Mouse (Mus musculus) ovary, postnatal 14 days (tissue): ENCODE measurements around the gene Marcksl1.
A peak's percentile ranks its signal among the peaks of the same experiment; 100 is the strongest.
"Not testable (repeated sequence)": the region's sequence is repeated elsewhere in the genome, so short reads cannot be mapped to it uniquely, and the experiment has no call there.

ENCODE experiments used
- DNase-seq: peaks from one replicate; pipeline ENCODE4 v3.0.0; 2022; ENCODE audit warnings: low spot score

Gene Marcksl1

DNA sequence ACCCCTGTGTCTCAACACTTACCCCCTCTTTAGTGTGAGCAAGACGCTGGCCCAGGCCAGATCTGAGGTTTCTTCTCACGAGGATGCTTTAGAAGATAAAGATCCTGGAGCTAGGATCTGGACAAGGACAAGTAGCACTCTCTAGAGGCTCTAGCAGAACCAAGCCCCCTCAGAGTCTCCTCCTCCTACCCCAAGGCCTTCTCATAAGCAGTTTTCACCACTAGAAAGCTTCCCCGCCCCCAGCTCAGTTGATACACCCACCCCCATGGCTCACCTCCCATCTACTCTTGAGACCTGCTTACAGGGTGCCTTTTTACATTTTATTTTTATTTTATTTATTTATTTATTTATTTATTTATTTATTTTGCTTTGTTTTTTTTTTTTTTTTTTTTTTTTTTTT lies 3.7 kb upstream of the Marcksl1 start:
- DNase-seq, result no peak

DNA sequence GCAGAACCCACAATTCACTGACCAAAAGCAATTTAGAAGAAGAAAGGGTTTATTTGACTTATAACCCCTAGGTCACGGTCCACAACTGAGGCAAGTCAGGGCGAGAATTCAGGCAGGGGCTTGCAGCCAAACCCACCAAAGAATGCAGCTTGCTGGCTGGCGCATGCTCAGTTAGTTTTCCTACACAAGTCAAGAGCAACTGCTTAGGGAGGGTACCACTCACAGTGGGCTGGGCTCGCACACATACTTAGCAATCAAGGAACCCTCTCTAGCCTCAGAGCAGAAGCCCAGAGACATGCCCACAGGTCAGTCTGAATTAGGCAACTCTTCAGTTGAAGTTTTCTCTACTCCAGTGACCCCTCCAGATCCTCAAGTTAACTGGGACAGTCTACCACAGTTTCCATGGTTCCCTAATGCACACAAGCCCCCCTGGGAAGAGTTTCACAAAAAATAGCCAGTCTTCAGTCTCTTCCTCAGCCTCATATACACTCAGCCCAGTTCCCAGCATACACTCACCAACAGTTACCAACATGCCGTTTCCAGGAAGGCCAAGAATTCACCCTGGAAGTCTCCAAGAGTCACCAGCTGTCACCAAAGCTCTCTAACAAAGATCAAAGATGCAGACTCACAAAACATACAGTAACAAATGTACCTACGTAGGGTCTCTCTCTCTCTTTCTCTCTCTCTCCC lies 2.5 kb upstream of the Marcksl1 start:
- DNase-seq, result no peak

DNA sequence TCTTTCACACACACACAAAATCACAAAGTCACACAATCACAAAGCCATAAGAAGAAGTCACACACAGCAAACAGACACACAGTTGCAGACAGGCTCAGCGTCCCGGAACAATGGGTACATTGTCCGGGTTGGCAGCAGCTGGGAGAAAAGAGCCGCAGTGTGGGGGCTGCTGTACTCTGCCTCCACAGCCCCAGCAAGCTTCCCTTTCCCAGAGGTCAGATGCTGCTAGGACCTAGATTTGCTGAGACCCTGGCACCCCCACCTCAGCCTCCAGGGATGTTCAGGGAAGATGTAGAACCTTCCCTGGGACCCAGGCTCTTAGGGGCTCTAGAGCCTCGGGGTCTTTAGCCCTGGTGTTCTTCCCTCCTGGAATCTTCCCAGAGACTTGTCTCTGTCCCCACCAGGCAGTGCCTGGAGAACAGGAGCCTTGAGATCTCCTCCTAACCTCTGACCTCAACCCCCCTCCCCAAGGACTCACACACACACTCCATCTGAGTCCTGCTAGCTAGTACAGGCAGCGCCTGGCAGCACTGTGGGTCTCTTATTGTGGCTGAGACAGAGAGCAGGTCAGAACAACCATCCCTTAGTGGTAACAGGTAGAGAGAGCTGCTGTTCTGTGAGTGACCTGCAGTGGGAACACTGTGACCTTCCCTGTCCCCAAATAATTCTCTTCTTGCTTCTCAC lies 1.8 kb upstream of the Marcksl1 start:
- no peak for DNase-seq

DNA sequence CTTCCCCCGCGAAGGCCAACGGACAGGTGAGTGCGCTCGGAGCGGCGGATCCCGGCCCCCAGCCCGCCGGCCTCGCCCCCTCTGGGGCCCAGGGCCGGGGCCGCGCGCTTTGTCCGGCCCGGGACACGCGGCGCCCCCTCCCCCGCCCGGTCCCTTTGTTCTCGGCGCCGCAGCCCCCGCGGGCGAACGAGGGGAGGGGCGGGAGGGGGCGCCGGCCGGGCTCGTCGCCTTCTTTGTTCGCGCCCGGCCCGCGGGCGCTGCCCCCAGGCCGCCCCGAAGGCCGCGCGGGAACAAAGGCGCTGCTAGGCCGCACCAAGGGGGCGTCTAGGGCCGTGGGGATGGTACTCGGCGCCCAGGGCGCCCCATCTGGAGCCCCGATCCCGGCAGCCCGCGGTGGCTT lies 510 bp downstream of the Marcksl1 start:
- no peak for DNase-seq

DNA sequence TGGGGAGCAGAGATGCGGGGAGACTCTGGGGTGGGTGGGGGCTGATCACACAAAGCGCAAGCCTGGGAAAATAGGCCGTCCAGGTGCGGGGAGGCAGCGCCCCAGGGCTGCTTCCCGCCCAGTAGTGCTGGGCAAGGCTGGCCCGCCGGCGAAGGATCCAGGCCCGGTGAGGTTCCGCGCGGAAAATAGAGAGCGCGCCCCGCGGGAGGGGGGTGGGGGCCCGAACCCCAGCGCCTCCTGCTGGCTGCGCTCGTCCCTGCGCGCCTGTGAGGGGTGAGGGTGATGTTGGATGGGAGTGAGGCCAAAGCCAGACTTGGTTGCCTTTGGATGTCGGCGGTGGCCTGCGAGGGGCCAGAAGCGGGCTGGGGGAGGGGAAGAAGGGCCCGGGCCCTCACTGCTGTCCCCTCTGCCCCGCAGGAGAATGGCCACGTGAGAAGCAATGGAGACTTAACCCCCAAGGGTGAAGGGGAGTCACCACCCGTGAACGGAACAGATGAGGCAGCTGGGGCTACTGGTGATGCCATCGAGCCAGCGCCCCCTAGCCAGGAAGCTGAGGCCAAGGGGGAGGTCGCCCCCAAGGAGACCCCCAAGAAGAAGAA lies 1.0 kb downstream of the Marcksl1 start:
- DNase-seq, result peak; percentile 65

GRCm38 (mm10) chr4:129516925-129517324 lies 3.5 kb downstream of the Marcksl1 start:
- no peak for DNase-seq

DNA sequence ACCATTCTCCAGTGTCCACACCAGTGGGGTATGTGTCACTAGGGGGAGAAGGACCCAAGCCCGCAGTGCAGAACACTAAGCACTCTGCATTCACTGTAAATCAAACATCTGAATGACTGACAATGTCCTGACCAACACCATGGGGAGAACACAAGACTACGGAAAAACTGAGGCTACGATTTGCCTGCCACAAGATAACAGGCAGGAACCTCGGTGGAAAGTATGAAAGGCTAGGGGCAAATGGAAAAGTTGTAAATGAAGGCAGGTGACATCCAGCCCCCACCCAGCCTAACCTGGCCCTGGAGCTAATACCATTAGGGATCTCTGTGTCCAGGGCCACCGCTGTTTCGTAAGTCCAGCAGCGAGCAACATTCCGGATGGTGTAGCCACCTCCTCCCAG lies 5.1 kb downstream of the Marcksl1 start:
- no peak for DNase-seq

- DNase-seq, result no peak
Observed at GRCm38 (mm10) chr4:129525338-129525737, 12.0 kb downstream of the Marcksl1 start.

DNA sequence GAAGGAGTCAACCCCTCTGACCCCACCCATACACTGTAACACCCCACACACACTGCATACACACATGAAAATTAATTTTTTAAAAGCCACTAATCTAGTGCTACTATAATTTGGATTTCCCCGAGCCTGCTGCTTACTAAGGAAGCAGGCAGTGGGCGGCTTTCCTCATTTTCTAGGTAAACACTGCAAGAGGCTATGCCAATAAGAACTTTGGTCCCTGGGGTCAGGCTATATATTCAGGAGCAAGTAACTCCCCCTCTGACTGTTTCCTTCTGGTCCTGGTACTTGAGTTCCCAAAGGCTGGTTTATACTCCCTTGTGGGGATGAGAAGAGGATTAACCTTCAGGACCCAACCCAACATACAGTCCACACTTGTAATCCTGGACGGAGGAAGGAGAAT lies 12.5 kb downstream of the Marcksl1 start:
- no peak for DNase-seq

GRCm38 (mm10) chr4:129528901-129529300 lies 15.5 kb downstream of the Marcksl1 start:
- DNase-seq, result not testable (repeated sequence)

GRCm38 (mm10) chr4:129540012-129540411 lies 26.6 kb downstream of the Marcksl1 start:
- no peak for DNase-seq

DNA sequence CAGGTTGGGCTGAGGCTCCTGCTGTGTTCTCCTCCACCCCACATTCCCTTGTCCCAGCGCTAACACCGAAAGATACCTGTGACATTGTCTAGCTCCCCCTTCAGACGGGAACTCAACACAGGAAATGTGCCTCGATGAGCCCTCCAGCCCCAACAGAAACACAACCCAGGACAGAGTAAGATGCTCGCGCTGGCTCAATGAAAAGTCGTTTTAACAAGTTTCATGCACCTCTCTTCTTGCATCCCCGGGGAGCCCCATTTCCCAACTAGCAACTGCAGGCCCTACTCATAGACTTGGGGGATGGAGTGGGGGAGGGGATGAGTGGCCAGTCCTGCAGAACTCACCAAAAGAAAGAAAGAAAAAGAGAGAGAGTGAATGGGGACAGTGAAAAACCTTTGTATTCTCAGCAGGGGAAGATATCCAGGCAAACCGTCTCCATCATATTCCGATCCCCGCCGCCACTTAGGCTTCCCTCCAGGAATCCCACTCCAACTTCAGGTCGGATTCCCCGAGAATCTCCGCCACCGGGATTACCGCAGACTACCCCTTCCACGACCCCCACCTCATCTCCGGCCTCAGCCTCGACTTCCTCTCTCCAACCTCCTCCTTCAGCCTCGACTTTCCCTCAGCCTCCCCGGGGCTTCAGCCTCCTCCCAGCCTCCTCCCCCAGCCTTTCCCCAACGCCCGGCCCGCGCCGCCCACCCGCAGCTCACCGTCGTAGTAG lies 28.6 kb downstream of the Marcksl1 start:
- no peak for DNase-seq

- DNase-seq, result peak; percentile 95
Observed at GRCm38 (mm10) chr4:129542592-129543141, 29.3 kb downstream of the Marcksl1 start, which contains the start of gene Hdac1. Gene Hdac1 (minus strand): TSS chr4:129542713.

DNA sequence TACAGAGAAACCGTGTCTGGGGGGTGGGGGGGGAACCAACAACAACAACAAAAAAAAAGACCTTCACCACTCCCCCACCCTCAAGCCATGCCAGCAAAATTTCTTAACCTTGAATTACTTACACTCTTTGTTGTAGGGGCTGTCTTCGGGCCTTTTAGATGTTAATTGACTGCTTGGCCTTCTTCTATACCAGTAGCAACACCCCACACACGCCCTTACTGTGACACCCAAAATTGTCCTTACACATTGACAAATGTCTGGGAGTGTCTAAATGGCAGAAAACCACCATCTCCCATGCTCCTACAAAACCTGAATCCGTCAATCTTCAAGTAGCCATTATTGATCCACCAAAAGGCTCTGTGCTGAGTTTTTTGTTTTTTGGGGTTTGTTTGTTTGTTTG lies 30.7 kb downstream of the Marcksl1 start:
- DNase-seq, result no peak

GRCm38 (mm10) chr4:129547631-129548030 lies 34.2 kb downstream of the Marcksl1 start:
- DNase-seq, result not testable (repeated sequence)

DNA sequence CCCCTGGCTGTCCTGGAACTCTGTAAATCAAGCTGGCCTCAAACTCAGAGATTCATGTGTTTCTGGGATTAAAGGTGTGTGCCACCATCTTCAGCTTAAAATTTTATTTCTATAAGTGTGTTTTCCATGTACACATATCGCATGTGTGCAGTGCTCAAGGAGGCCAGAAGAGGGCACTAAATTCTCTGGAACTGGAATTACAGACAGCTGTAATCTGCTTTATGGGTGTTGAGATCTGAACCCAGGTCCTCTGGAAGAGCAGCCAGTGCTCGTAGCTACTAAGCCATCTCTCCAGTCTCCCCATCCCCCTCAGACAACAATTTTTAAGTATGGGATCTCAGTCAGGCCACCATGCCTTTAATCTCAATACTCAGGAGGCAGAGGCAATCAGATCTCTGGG lies 35.9 kb downstream of the Marcksl1 start:
- DNase-seq, result no peak

- DNase-seq, result no peak
Observed at GRCm38 (mm10) chr4:129550295-129550694, 36.9 kb downstream of the Marcksl1 start.

GRCm38 (mm10) chr4:129554512-129554911 lies 41.1 kb downstream of the Marcksl1 start:
- not testable (repeated sequence) for DNase-seq

- peak; percentile 59 for DNase-seq
Observed at GRCm38 (mm10) chr4:129555421-129555861, 42.1 kb downstream of the Marcksl1 start.

DNA sequence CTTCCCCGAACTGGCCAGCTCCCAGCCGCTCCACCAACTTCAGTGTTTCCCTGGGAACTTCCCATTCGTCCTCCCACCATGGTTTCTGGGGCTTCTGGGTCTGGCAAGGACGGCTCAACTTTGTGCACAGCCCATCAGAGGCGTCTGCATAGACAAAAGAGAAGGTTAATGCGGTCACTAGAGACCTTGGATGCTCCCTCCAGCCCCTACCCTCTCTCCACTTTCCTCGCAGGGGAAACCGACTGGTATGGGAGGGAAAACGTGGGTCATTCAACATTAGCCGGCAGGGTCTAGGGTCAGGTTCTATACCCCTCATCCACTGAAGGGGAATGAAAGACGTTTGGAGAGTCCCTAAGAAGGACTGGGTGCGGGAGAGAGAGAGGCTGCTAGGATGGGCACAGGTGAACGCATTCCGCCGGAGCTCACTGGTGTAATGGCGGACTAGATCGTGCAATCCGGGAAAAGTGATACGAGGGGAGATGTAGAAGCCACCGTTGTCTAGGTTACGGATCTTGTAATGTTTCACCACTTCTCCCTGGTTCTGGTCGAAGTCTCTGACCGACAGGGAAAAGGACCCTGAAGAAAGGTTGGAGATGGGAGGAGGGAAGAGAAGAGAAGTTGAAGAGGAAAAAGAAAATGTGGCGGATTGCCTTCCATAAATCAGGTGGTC lies 42.6 kb downstream of the Marcksl1 start:
- DNase-seq, result peak; percentile 18

GRCm38 (mm10) chr4:129556532-129557223 lies 43.3 kb downstream of the Marcksl1 start:
- DNase-seq, result peak; percentile 90
